Mouse (Mus musculus) liver, embryonic 14.5 days (tissue): Measurements from ENCODE around the gene Fam216b. TPM values are rescaled to one million over a fixed set of nuclear protein-coding genes. Genes with fewer than 3 reads are reported as not detected.

Experiments
- ATAC-seq: fragments of 200-750 bp; cut with Nextera tagmentation; 2 replicates; pipeline ENCODE4 v1.8.0; 2017; ENCODE audit warnings: moderate number of reproducible peaks, mild to moderate bottlenecking, moderate library complexity; ENCODE audit not compliant: insufficient read depth
- DNase-seq, 3 experiments: peaks; one replicate each; pipeline ENCODE4 v3.0.0-alpha.2; 2012 to 2013; ENCODE audit warnings: low read depth in 3 of 3, low spot score in 3 of 3
- H3K27ac ChIP-seq: fragments of 300-500 bp; sonication (generic); 2 replicates; pipeline ENCODE4 v1.5.1; 2014; ENCODE audit warnings: moderate library complexity, mild to moderate bottlenecking, control low read depth, inconsistent platforms
- H3K27me3 ChIP-seq: fragments of 300-500 bp; sonication (generic); 2 replicates; pipeline ENCODE4 v1.6.1; 2014; ENCODE audit warnings: mild to moderate bottlenecking, low read length, moderate library complexity; ENCODE audit not compliant: control insufficient read depth, insufficient read depth
- H3K36me3 ChIP-seq: fragments of 300-500 bp; sonication (generic); replicated peaks from 2 replicates; pipeline ENCODE4 v1.6.1; 2014; ENCODE audit warnings: low read depth; ENCODE audit not compliant: control insufficient read depth, insufficient read depth
- H3K4me1 ChIP-seq, 2 experiments: fragments of 200-500 bp in 1 of 2; fragments of 300-500 bp in 1 of 2; sonication (generic) in 1 of 2; replicated peaks; 2 replicates each; pipeline ENCODE4 v1.6.1; 2012 to 2014; ENCODE audit warnings: antibody characterized with exemption in 1 of 2, inconsistent platforms in 1 of 2, low read length in 1 of 2; ENCODE audit not compliant: control insufficient read depth in 2 of 2, insufficient read depth in 2 of 2
- H3K4me2 ChIP-seq: fragments of 300-500 bp; sonication (generic); 2 replicates; pipeline ENCODE4 v1.6.1; 2014; ENCODE audit warnings: low read depth, mild to moderate bottlenecking, control low read depth, moderate library complexity
- H3K4me3 ChIP-seq, 2 experiments: fragments of 200-500 bp in 1 of 2; fragments of 300-500 bp in 1 of 2; sonication (generic) in 1 of 2; 2 replicates each; pipeline ENCODE4 v1.5.1; 2012 to 2014; ENCODE audit warnings: low read depth in 2 of 2, low read length in 2 of 2, mild to moderate bottlenecking in 2 of 2, control low read depth in 1 of 2, inconsistent platforms in 1 of 2, moderate library complexity in 1 of 2; ENCODE audit not compliant: insufficient read depth in 1 of 2
- H3K9ac ChIP-seq: fragments of 300-500 bp; sonication (generic); replicated peaks from 2 replicates; pipeline ENCODE4 v1.6.1; 2014; ENCODE audit warnings: mild to moderate bottlenecking, control low read depth, moderate library complexity
- H3K9me3 ChIP-seq: fragments of 300-500 bp; sonication (generic); 2 replicates; pipeline ENCODE4 v1.6.1; 2016; ENCODE audit warnings: low read length, mixed read lengths; ENCODE audit not compliant: control insufficient read depth
- CTCF ChIP-seq: IDR thresholded peaks from 2 replicates; pipeline ENCODE4 v1.5.1; 2016; ENCODE audit warnings: antibody characterized with exemption, low read depth, control low read depth
- EP300 ChIP-seq: IDR thresholded peaks from 2 replicates; pipeline ENCODE4 v1.6.1; 2016; ENCODE audit warnings: antibody characterized with exemption, low read depth
- WGBS: fragments of 180-500 bp; shearing (Covaris S2); extraction: QIAGEN DNeasy Blood & Tissue Kit; methylation state at CpG from one replicate; pipeline ENCODE4 v1.1.7; 2014; ENCODE audit not compliant: insufficient replicate concordance; 5-methylcytosine and 5-hydroxymethylcytosine counted together
- polyA plus RNA-seq, 2 experiments: library from polyadenylated mRNA; depleted of rRNA in 1 of 2; stranded (reverse) in 1 of 2; unstranded in 1 of 2; fragments of >200 nt; fragmentation: Nextera tagmentation in 1 of 2; extraction: Ambion mirVana in 1 of 2; gene quantifications; 2 replicates each; pipeline versions ENCODE4 v1.2.1 to v1.2.3; 2012 to 2014

Fam216b gene
- polyA plus RNA-seq, 2 experiments = not detected

GRCm38 (mm10) chr14:78038876-78039275 lies 49.9 kb downstream of the Fam216b start:
- ATAC-seq = no peak

More at GRCm38 (mm10) chr14:78038876-78039275, 49.9 kb downstream of the Fam216b start:
- H3K4me2 ChIP-seq = no peak overlapping the region
- 71% methylated on average over 8 of the region's 8 CpGs for WGBS
- H3K36me3 ChIP-seq = no peaks in the 10 kb centered on the region
- DNase-seq = no peak
- TF ChIP-seq EP300 = no peak
- TF ChIP-seq CTCF = no peak
- no peak overlapping the region for H3K4me3 ChIP-seq
- no peaks in the 10 kb centered on the region for H3K4me1 ChIP-seq
- no peak overlapping the region for H3K27ac ChIP-seq
- H3K9ac ChIP-seq = no peak overlapping the region
- H3K27me3 ChIP-seq = no peaks in the 10 kb centered on the region
- H3K9me3 ChIP-seq = no peaks in the 10 kb centered on the region

Other genes starting within 250 kb of the Fam216b start
- 3.9 and 7.1 TPM in 2 replicates for gene Dnajc15, start 213.9 kb downstream of the Fam216b start, polyA plus RNA-seq (2012; rRNA removed)
- 52.1 and 59.7 TPM in 2 replicates for gene Dnajc15, start 213.9 kb downstream of the Fam216b start, polyA plus RNA-seq (2014; fragmentation: Nextera tagmentation; extraction: Ambion mirVana)
- gene Epsti1, start 184.8 kb downstream of the Fam216b start, polyA plus RNA-seq (2012; rRNA removed) = 0.36 and 1.0 TPM in 2 replicates
- gene Epsti1, start 184.8 kb downstream of the Fam216b start, polyA plus RNA-seq (2014; fragmentation: Nextera tagmentation; extraction: Ambion mirVana) = 1.1 and 1.2 TPM in 2 replicates
- gene Tnfsf11, start 219.0 kb upstream of the Fam216b start, polyA plus RNA-seq (2012; rRNA removed) = 0.03 and 0.05 TPM in 2 replicates
- gene Tnfsf11, start 219.0 kb upstream of the Fam216b start, polyA plus RNA-seq (2014; fragmentation: Nextera tagmentation; extraction: Ambion mirVana) = 0.06 and 0.17 TPM in 2 replicates